Mouse (Mus musculus): ENCODE measurements around the gene Fam124b. TPM values are rescaled to one million over a fixed set of nuclear protein-coding genes. Genes with fewer than 3 reads are reported as not detected.

The Fam124b gene
- polyA plus RNA-seq, 1 experiment from 2014 or later, result 0.70 TPM

DNA sequence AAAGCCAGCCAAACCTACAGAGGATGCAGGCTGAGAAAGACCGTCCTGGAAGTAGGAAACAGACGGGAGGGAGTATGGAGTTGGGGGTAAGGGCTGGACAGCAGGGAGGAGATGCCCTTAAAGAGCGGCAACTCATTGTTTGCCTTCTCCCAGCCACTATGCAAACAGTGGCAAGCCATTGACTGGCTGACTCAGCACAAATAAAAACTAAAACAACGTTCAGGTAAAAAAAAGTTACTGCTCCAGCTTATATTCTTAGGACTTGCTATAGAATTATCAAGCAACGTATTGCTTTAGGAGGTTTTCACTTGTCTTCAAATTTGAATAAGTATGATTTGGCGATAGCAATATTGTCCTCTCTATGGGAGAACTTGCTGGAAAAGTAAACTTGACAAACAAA, 55.3 kb downstream of the Fam124b start:
- no peaks in the 10 kb centered on the region for H3K27me3 ChIP-seq (replicated peaks; ENCODE audit: low read depth, poor library complexity, severe bottlenecking)
- no peaks in the 10 kb centered on the region for H3K9me3 ChIP-seq
- no peaks in the 10 kb centered on the region for H3K36me3 ChIP-seq (replicated peaks)
- no peak overlapping the region for H3K27ac ChIP-seq (replicated peaks)
- 65% methylated on average over 6 of the region's 6 CpGs for WGBS
- no peaks in the 10 kb centered on the region for H3K4me1 ChIP-seq
- no peak overlapping the region for H3K4me3 ChIP-seq
- DNase-seq (ENCODE audit: low spot score), result no peak

DNA sequence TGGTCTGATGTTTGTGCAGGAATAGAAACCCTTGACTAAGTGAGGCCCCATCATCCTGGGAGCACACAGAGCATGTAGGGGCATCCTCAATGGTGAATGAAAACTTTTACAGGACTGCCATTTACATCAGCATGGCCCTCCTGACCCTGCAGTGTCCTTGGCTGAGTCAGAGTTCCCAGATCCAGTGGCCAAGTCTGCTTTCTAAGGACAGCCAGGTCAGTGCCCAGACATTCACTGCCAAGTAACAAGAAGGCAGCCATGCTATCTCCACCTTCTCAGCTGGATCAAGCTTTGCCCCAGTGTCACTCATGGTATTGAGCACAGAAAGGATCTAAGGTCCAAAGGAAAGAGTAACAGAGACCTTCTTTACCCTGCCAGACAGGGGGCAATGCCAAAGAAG, 58.7 kb downstream of the Fam124b start:
- Histone ChIP-seq H3K4me1 (no peaks in the 10 kb centered on the region), H3K4me3 (no peak overlapping the region), H3K27ac (replicated peaks) (no peak overlapping the region), H3K9me3 (no peaks in the 10 kb centered on the region), H3K27me3 (replicated peaks; ENCODE audit: low read depth, poor library complexity, severe bottlenecking) (no peaks in the 10 kb centered on the region), H3K36me3 (replicated peaks) (no peaks in the 10 kb centered on the region)
- DNase-seq (ENCODE audit: low spot score), result no peak

DNA sequence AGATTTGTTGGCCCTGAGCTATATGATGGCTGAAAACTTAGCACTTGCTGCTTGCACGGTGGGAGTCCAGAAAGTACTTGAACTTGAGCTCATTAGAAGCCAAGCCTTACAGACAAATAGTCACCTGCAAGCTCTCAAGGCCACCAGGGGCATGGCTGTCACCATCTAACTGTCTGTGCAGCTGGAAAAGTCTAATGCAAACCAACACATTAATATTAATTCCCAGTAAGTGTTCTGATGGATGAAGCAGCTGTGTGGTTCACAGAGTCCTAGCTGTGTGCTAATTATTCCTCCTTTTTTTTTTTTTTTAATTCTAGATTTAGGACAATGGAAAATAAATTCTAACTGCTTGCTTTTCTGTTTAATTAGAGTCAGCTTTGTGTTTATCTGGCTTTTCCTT, 63.4 kb downstream of the Fam124b start:
- no peak for DNase-seq (ENCODE audit: low spot score)
- Histone ChIP-seq H3K27me3 (replicated peaks; ENCODE audit: low read depth, poor library complexity, severe bottlenecking) (no peaks in the 10 kb centered on the region), H3K4me3 (no peak overlapping the region), H3K36me3 (replicated peaks) (no peaks in the 10 kb centered on the region), H3K9me3 (no peaks in the 10 kb centered on the region), H3K4me1 (no peaks in the 10 kb centered on the region), H3K27ac (replicated peaks) (no peak overlapping the region)
- WGBS, result 77% methylated on average over 1 of the region's 1 CpGs

DNA sequence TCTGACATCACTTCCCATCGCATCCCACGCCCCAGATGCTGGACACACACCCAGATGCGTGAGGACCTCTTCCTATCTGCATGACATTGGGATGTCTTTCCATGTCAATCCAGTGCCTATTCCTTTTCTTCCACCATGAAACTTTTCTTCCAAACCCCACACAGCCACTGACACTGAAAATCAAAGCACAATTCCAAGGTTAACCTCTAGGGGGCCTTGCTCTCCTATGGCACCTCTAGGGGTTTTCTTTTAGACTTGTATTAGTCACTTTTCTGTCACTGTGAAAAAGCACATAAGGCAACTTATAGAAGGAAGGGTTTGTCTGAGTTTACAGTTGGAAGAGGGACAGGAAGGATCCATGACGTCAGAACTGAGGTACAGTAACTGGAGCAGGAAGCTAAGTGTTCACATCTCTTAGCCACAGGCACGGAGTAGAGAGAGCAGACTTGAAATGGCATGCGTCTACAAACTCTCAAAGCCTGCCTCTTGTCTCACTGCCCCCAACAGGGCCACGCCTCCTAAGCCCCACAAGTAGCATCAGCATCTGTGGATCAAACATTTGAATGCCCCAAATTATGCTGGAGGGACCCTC, 65.1 kb downstream of the Fam124b start:
- Histone ChIP-seq H3K4me1 (no peaks in the 10 kb centered on the region), H3K4me3 (no peak overlapping the region), H3K36me3 (replicated peaks) (no peaks in the 10 kb centered on the region), H3K9me3 (no peaks in the 10 kb centered on the region), H3K27me3 (replicated peaks; ENCODE audit: low read depth, poor library complexity, severe bottlenecking) (no peaks in the 10 kb centered on the region), H3K27ac (replicated peaks) (no peak overlapping the region)
- WGBS, result 84% methylated on average over 7 of the region's 7 CpGs
- DNase-seq (ENCODE audit: low spot score), result no peak

DNA sequence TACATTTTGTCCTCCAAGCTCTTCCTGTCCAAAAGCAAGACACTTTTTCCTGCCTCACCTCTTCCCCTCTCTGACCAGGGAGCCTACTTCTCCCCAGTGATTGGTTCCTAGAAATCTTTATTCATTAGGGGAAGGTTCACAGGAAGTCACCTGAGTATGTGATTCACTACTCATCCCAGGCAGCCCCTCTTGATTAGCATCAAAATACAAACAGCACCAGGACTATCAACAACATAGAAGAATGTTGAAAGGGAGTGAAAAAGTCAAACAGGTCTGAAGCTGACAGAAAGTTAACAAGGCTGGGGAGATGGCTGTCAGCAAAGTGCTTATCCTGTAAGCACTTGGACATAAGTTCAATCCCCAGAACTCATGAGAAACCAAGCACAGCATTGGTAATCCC, 67.6 kb downstream of the Fam124b start:
- no peak for DNase-seq (ENCODE audit: low spot score)
- Histone ChIP-seq H3K27me3 (replicated peaks; ENCODE audit: low read depth, poor library complexity, severe bottlenecking) (no peaks in the 10 kb centered on the region), H3K27ac (replicated peaks) (no peak overlapping the region), H3K36me3 (replicated peaks) (no peaks in the 10 kb centered on the region), H3K4me1 (no peaks in the 10 kb centered on the region), H3K4me3 (no peak overlapping the region), H3K9me3 (peaks cover 7% of the 10 kb centered on the region; the same call in 1 of the 2 replicates)

Other genes with a start within 250 kb of the Fam124b start
- gene Cul3, start 122.0 kb upstream of the Fam124b start, polyA plus RNA-seq (2016; fragmentation: Nextera tagmentation; extraction: Ambion mirVana), result 33.1 and 37.5 TPM in 2 replicates
- not detected in 2 replicates for gene Gm45261, start 243.0 kb upstream of the Fam124b start, polyA plus RNA-seq (2016; fragmentation: Nextera tagmentation; extraction: Ambion mirVana)

Measured in embryonic facial prominence, embryonic 10.5 days (tissue).